Mouse (Mus musculus) heart, adult 2 months (tissue): ENCODE data around the gene Nup43. TPM values are rescaled to one million over a fixed set of nuclear protein-coding genes. Genes with fewer than 3 reads are reported as not detected.
"Not testable (repeated sequence)": the region's sequence is repeated elsewhere in the genome, so short reads cannot be mapped to it uniquely, and the experiment has no call there.

Experiments
- DNase-seq, 2 experiments: peaks; one replicate each; pipeline ENCODE4 v3.0.0; 2021
- H3K27ac ChIP-seq: fragments of 200-600 bp; 2 replicates; pipeline ENCODE4 v1.8.1; 2022
- H3K27me3 ChIP-seq: fragments of 200-500 bp; 2 replicates; pipeline ENCODE4 v1.6.1; 2012; ENCODE audit warnings: mild to moderate bottlenecking, low read length, inconsistent platforms, mixed read lengths; ENCODE audit not compliant: control insufficient read depth, insufficient read depth
- H3K36me3 ChIP-seq: fragments of 200-500 bp; 2 replicates; pipeline ENCODE4 v1.6.1; 2012; ENCODE audit warnings: low read length, inconsistent platforms; ENCODE audit not compliant: control insufficient read depth, insufficient read depth
- H3K4me1 ChIP-seq: fragments of 200-500 bp; 2 replicates; pipeline ENCODE4 v1.6.1; 2011; ENCODE audit warnings: low read length; ENCODE audit not compliant: control insufficient read depth, insufficient read depth
- H3K4me3 ChIP-seq: fragments of 200-600 bp; 2 replicates; pipeline ENCODE4 v1.8.1; 2022
- H3K79me2 ChIP-seq: fragments of 200-500 bp; replicated peaks from 2 replicates; pipeline ENCODE4 v1.6.1; 2012; ENCODE audit warnings: mild to moderate bottlenecking, inconsistent platforms, low read length, moderate library complexity, mixed read lengths; ENCODE audit not compliant: control insufficient read depth, insufficient read depth
- H3K9ac ChIP-seq: fragments of 200-500 bp; 2 replicates; pipeline ENCODE4 v1.6.1; 2012; ENCODE audit warnings: low read depth, mild to moderate bottlenecking, control low read depth, inconsistent platforms, low read length, mixed read lengths
- CTCF ChIP-seq: fragments of 200-600 bp; IDR thresholded peaks from 2 replicates; pipeline ENCODE4 v1.8.1; 2022; ENCODE audit warnings: antibody characterized with exemption, mild to moderate bottlenecking, moderate library complexity
- EP300 ChIP-seq: fragments of 200-500 bp; IDR thresholded peaks from 2 replicates; pipeline ENCODE4 v1.6.1; 2011; ENCODE audit warnings: low read depth, low read length, control low read depth; ENCODE audit not compliant: insufficient read depth
- POLR2A ChIP-seq: fragments of 200-500 bp; IDR thresholded peaks from 2 replicates; pipeline ENCODE4 v1.6.1; 2011; ENCODE audit warnings: mild to moderate bottlenecking, low read depth, low read length, control low read depth; ENCODE audit not compliant: insufficient read depth
- WGBS: fragments of 180-500 bp; shearing (Covaris S2); methylation state at CpG from one replicate; pipeline ENCODE4 v1.1.7; 2018; 5-methylcytosine and 5-hydroxymethylcytosine counted together
- intact Hi-C: fragments of 180-260 bp; cut with DNase I; formaldehyde crosslinking; loops from one replicate; pipeline ENCODE4 v1.15.1; 2025
- long read RNA-seq: library from polyadenylated mRNA; stranded (forward); transcript quantifications from one replicate; pipeline ENCODE4 v2.0.0, GENCODE M21; 2021
- polyA plus RNA-seq: library from polyadenylated mRNA; depleted of rRNA; stranded (reverse); fragments of >200 nt; gene quantifications from 2 replicates; pipeline ENCODE4 v1.2.3, GENCODE M21; 2012; rRNA removed
- total RNA-seq, 2 experiments: library from RNA; stranded (reverse); gene quantifications; 2 replicates each; pipeline ENCODE4 v1.2.3; 2021

Nup43 gene
- 1 to 10 TPM; 4.6 to 6.3 TPM for total RNA-seq
- 4.9 and 6.7 TPM in 2 replicates for polyA plus RNA-seq
- long read RNA-seq, transcript Nup43-201 (8 exons, 1,286 nt), result major isoform, 9 of 10 reads
- long read RNA-seq, partial matches to known transcripts, result 0 of 10 reads
- long read RNA-seq, other reads (novel, unspliced or antisense), result 1 of 10 reads

- Histone ChIP-seq H3K36me3 (peaks cover 3% of the 10 kb centered on the region; the same call in 1 of the 2 replicates), H3K27ac (peak within 1 kb of the TSS; percentile 62), H3K79me2 (no peaks in the 10 kb centered on the region), H3K4me3 (peak within 1 kb of the TSS; percentile 87), H3K27me3 (no peaks in the 10 kb centered on the region), H3K4me1 (peaks cover 2% of the 10 kb centered on the region), H3K9ac (peak within 1 kb of the TSS; percentile 47)
- under 1% methylated on average over 24 of the region's 24 CpGs for WGBS
- peak; percentile 93 to 95 for DNase-seq
- intact Hi-C loops, result loop anchor here (2.0 to 10.0 kb wide), 2 partner anchors 57 to 117 kb away; partner anchors contain the start of gene Katna1
- TF ChIP-seq POLR2A (peak; percentile 56), EP300 (0 out of 2 replicates have a peak, but pooled peaks have one; percentile 67), CTCF (0 out of 2 replicates have a peak, but pooled peaks have one; percentile 1)
Observed at GRCm38 (mm10) chr10:7667342-7667802, at the start of gene Nup43. Gene Nup43 (plus strand): TSS chr10:7667503.

GRCm38 (mm10) chr10:7617556-7617955 lies 49.7 kb upstream of the Nup43 start:
- H3K36me3 ChIP-seq, DNase-seq, H3K9ac ChIP-seq, H3K27ac ChIP-seq, H3K27me3 ChIP-seq, H3K4me3 ChIP-seq, H3K4me1 ChIP-seq, H3K79me2 ChIP-seq, intact Hi-C loops: not testable (repeated sequence)
- whole genome bisulfite sequencing, result 80% methylated on average over 3 of the region's 3 CpGs

DNA sequence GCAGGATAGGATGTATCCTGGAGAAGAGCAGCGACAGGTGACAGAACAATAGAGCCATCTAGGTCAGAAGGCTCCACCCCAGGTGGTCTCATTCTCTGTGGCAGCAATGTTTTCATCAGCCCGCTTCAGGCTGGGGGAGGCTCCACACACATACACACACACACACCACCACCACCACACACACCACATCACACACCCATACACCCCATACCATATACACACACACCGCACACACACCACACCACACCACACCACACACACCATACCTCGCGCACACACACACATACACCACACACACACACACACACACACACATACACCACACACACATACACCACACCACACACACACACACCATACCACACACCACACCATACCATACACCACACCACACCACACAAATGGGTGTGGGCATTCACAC lies 47.5 kb upstream of the Nup43 start:
- no peak overlapping the region for H3K9ac ChIP-seq
- H3K27ac ChIP-seq, result no peak overlapping the region
- no peaks in the 10 kb centered on the region; the same call in 1 of the 2 replicates for H3K36me3 ChIP-seq
- no peaks in the 10 kb centered on the region for H3K4me1 ChIP-seq
- no peak overlapping the region for H3K4me3 ChIP-seq
- no peaks in the 10 kb centered on the region for H3K79me2 ChIP-seq
- WGBS, result 94% methylated on average over 5 of the region's 5 CpGs
- no peak for TF ChIP-seq CTCF
- TF ChIP-seq EP300, result no peak
- no peak for TF ChIP-seq POLR2A
- H3K27me3 ChIP-seq, result no peaks in the 10 kb centered on the region
- intact Hi-C loops, result no loop called here
- no peak for DNase-seq

- TF ChIP-seq POLR2A (no peak), EP300 (no peak), CTCF (no peak)
- no peaks in the 10 kb centered on the region for H3K79me2 ChIP-seq
- WGBS, result 79% methylated on average over 5 of the region's 5 CpGs
- no peak overlapping the region for H3K4me3 ChIP-seq
- no peaks in the 10 kb centered on the region for H3K4me1 ChIP-seq
- H3K27me3 ChIP-seq, result no peaks in the 10 kb centered on the region
- H3K27ac ChIP-seq, result no peak overlapping the region
- DNase-seq, result no peak
- H3K9ac ChIP-seq, result no peak overlapping the region
- intact Hi-C loops, result no loop called here
- H3K36me3 ChIP-seq, result no peaks in the 10 kb centered on the region; the same call in 1 of the 2 replicates
Observed at GRCm38 (mm10) chr10:7620723-7621122, 46.6 kb upstream of the Nup43 start.

GRCm38 (mm10) chr10:7622378-7622777 lies 44.9 kb upstream of the Nup43 start:
- DNase-seq, result peak in 1 of 2 experiments; percentile 34
- 58% methylated on average over 3 of the region's 3 CpGs for WGBS
- no peaks in the 10 kb centered on the region for H3K79me2 ChIP-seq
- H3K4me1 ChIP-seq, result no peaks in the 10 kb centered on the region
- no peak for TF ChIP-seq EP300
- no peak for TF ChIP-seq POLR2A
- TF ChIP-seq CTCF, result no peak
- no peak overlapping the region for H3K4me3 ChIP-seq
- H3K9ac ChIP-seq, result no peak overlapping the region
- H3K27ac ChIP-seq, result peak overlapping the region; percentile 56; the same call in 1 of the 2 replicates
- no peaks in the 10 kb centered on the region; the same call in none of the 2 replicates for H3K36me3 ChIP-seq
- H3K27me3 ChIP-seq, result no peaks in the 10 kb centered on the region
- intact Hi-C loops, result no loop called here

DNA sequence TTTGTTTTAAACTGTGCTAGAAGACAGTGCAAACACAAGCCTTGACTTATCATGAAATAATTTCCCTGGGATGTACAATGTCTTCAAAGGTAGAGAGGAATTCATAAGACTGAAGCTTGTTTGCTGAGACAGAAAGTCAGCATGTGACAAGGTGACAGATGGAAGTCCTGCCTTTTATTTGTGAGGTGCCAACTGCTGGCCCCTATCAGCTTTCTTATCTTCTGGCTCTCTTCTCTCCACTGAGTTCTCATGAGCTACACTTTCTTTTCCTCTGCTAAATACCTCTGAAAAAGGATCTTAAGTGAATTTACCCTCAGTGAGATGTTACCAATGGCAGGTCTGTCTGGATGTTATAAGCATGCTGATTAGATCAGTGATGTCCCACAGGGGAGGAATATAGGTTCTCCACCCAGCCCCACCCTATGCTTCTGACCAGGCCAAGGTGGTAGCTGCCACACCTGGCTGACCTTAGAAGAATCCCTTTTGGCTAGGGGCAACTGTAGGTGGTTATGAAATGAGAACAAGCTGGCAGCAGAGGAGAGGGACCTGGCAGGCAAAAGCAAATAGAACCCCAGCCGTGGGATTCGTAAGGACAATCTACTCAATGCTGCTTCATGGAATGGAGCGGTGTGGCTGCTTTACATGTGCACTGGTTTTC lies 43.3 kb upstream of the Nup43 start:
- 92% methylated on average over 3 of the region's 3 CpGs for WGBS
- DNase-seq, result no peak
- Histone ChIP-seq H3K9ac (no peak overlapping the region), H3K27ac (no peak overlapping the region), H3K4me1 (no peaks in the 10 kb centered on the region), H3K27me3 (no peaks in the 10 kb centered on the region), H3K4me3 (no peak overlapping the region), H3K79me2 (no peaks in the 10 kb centered on the region), H3K36me3 (peaks cover 5% of the 10 kb centered on the region)
- TF ChIP-seq CTCF (no peak), EP300 (no peak), POLR2A (no peak)
- intact Hi-C loops, result no loop called here
